Mouse (Mus musculus) limb, embryonic 10.5 days (tissue): ENCODE results near the gene Phldb2. TPM values are rescaled to one million over a fixed set of nuclear protein-coding genes. Genes with fewer than 3 reads are reported as not detected.

Source experiments
- DNase-seq: peaks from one replicate; pipeline ENCODE4 v3.0.0-alpha.2; 2017; ENCODE audit warnings: low spot score
- H3K27ac ChIP-seq: fragments of 300-500 bp; sonication (generic); 2 replicates; pipeline ENCODE4 v1.5.1; 2016; ENCODE audit warnings: mild to moderate bottlenecking
- H3K27me3 ChIP-seq: fragments of 300-500 bp; sonication (generic); 2 replicates; pipeline ENCODE4 v1.6.1; 2016; ENCODE audit warnings: low read depth, mild to moderate bottlenecking; ENCODE audit not compliant: poor library complexity, severe bottlenecking
- H3K36me3 ChIP-seq: fragments of 300-500 bp; sonication (generic); 2 replicates; pipeline ENCODE4 v1.6.1; 2016; ENCODE audit warnings: mild to moderate bottlenecking, moderate library complexity
- H3K4me1 ChIP-seq: fragments of 300-500 bp; sonication (generic); 2 replicates; pipeline ENCODE4 v1.6.1; 2016
- H3K4me3 ChIP-seq: fragments of 300-500 bp; sonication (generic); 2 replicates; pipeline ENCODE4 v1.5.1; 2016; ENCODE audit warnings: mild to moderate bottlenecking, moderate library complexity
- H3K9me3 ChIP-seq: fragments of 300-500 bp; sonication (generic); replicated peaks from 2 replicates; pipeline ENCODE4 v1.6.1; 2016; ENCODE audit warnings: mild to moderate bottlenecking
- WGBS: fragments of 180-500 bp; shearing (Covaris S2); methylation state at CpG from one replicate; pipeline ENCODE4 v1.1.7; 2016; 5-methylcytosine and 5-hydroxymethylcytosine counted together
- polyA plus RNA-seq: library from polyadenylated mRNA; unstranded; fragments of >200 nt; fragmentation: Nextera tagmentation; extraction: Ambion mirVana; gene quantifications from 2 replicates; pipeline ENCODE4 v1.2.1, GENCODE M21; 2016

Phldb2 gene
- polyA plus RNA-seq, 1 experiment from 2014 or later = 50.2 TPM

DNA sequence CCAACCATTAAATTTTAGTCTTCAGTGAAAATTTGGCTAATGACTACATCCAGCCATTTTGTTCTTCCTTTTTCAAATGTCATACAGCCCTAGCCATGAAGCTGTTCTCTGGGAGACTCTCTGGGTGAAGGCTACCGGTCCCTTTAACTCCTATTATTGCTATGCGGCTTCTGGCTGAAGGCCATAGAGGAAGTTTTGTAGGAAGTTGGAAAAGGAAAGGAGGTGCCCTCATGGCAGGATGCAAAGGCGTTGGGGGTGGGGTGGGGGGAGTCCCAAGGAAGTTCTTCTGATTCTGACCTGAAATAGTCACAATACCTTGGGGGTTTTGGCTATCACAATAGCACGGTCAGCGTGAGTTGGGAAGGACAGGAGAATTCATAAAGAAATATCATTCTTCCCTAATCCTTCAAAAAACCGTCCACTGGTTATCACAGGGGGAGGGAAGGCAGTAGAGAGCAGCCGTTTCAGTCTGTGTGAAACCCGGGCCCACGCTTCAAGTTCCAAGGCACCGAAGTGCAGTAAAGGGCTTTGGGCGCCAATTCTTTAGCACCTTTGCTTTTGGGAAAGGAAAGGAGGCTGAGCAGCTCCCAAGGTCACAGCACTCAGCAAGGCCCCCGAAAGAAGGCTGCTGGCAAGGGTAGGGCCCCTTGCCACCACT is 195.8 kb downstream of the Phldb2 start:
- DNase-seq = no peak
- WGBS = 92% methylated on average over 12 of the region's 12 CpGs
- Histone ChIP-seq H3K27ac (peak overlapping the region; percentile 53; the same call in 1 of the 2 replicates), H3K27me3 (no peaks in the 10 kb centered on the region), H3K4me3 (no peak overlapping the region), H3K4me1 (no peaks in the 10 kb centered on the region), H3K9me3 (no peaks in the 10 kb centered on the region), H3K36me3 (peaks cover 45% of the 10 kb centered on the region)

DNA sequence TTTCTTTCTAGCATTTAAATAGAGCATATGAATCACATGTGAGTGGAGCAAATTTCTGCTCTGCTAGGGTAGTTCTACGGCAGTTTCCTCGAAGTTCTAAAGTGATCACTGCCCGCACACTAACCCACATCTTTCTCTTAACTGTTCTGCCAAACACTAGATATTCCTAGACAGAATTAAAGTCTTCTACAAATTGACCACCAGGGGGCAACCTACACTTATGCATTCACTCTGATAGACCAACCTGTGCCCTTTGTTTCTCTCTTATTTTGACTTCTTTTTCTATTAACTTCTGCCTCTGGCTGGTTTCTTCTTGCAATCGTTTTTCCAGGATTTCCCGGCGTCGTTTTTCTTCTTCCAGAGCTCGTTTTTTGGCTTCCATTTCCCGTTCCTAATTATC is 196.5 kb downstream of the Phldb2 start:
- Histone ChIP-seq H3K36me3 (peaks cover 47% of the 10 kb centered on the region), H3K27me3 (no peaks in the 10 kb centered on the region), H3K4me1 (no peaks in the 10 kb centered on the region), H3K9me3 (no peaks in the 10 kb centered on the region), H3K27ac (no peak overlapping the region), H3K4me3 (no peak overlapping the region)
- DNase-seq = no peak
- WGBS = 49% methylated on average over 9 of the region's 9 CpGs

DNA sequence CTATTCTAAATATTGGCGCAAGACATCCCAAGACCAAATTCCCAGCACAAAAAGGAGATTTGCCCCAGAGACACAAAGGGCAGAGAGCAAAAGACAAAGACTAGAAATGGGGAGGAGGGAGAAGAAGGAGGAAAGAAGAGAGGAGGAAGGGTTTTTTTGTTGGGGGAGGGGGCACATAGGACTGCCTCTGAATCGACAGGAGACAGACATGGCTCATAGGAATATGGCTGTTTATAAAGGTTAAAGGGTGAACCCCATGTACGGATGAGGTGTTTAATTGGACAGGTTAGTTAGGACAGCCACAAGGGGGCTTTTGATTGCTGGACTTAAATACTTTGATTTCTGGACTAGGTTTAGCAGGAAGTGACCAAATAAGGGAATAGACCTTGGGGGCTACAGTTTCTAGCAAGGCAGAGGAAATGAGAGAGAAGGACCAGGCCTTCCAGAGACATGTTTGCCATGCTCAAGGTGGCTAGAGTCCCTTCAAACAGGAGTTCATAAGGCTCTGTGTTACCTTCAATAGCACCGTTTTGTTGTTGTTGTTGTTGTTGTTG is 209.7 kb downstream of the Phldb2 start:
- H3K9me3 ChIP-seq = no peaks in the 10 kb centered on the region
- H3K27ac ChIP-seq = peak overlapping the region; percentile 96
- H3K4me3 ChIP-seq = peak overlapping the region; percentile 78; the same call in 1 of the 2 replicates
- H3K4me1 ChIP-seq = peaks cover 19% of the 10 kb centered on the region
- DNase-seq = no peak
- no peaks in the 10 kb centered on the region for H3K27me3 ChIP-seq
- peaks cover 22% of the 10 kb centered on the region for H3K36me3 ChIP-seq
- WGBS = 69% methylated on average over 4 of the region's 4 CpGs

DNA sequence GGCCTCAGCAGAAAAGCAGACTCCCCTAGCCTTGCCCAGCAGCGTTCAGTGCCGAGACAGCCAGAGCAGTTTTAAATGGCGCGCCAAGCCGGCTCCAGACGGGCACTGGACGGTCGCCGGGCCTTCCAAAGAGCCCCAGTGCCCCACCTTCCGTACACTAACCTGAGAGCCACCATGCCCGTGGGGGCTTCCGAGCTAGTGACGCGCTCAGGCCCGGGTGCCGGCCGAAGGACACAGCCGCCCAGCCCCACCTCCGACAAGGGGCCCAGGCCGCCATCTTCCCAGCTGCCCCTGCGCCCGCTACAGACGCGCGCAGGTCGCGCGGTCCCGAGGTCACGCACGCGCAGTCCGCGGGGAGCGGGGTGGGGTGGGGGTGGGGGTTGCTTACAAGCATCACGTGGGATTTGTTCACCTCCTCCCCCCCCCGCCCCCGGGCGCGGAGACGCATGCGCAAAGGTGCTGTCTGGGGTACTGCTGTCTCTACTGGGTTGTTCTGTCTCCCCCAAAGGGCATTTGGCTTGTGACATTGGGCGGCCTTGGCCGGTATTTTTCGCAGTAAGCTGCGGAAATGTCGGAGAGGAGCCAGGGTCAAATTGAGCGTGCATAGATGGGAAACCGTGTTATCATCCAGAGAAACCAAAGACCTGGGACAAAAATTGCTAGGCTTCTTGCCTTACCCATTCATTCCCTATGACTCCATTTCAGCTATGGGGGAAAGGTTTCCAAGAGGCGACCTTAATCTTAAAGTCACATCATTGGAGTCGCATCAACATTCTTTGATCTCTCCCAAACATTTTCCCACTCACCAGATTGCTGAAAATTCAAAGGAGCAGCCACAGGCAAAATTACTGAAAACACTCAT is 210.6 kb downstream of the Phldb2 start, which contains the start of gene Abhd10:
Abhd10 (minus strand) TSS at position 341 of the 862 bp plus-strand sequence.
- Histone ChIP-seq H3K27ac (peak within 1 kb of the TSS; percentile 96), H3K9me3 (no peaks in the 10 kb centered on the region), H3K4me3 (peak within 1 kb of the TSS; percentile 78), H3K4me1 (peaks cover 19% of the 10 kb centered on the region), H3K36me3 (peaks cover 20% of the 10 kb centered on the region), H3K27me3 (no peaks in the 10 kb centered on the region)
- under 1% methylated on average over 51 of the region's 51 CpGs for WGBS
- peak; percentile 99 for DNase-seq

DNA sequence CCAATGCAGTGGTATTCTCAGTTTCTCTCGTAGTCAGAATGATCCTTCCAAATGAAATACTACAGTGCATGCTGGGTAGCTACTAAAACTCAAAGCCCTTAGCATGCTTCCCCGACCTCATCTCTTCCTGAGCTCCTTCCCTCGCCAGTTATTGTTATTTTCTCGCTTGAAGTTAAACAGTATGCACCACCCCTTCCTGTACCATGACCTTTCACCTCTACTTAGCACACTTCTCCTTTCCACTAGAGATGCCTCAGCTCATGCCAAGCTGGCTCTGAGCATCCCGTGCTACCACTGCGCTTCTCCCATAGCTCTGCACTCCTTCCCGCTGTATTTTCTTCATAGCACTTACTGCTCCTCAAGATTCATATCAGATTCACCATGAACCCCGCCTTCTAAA is 215.5 kb downstream of the Phldb2 start:
- H3K36me3 ChIP-seq = peaks cover 62% of the 10 kb centered on the region
- no peak overlapping the region for H3K4me3 ChIP-seq
- no peaks in the 10 kb centered on the region for H3K9me3 ChIP-seq
- no peak overlapping the region for H3K27ac ChIP-seq
- WGBS = 91% methylated on average over 8 of the region's 8 CpGs
- H3K27me3 ChIP-seq = no peaks in the 10 kb centered on the region
- DNase-seq = no peak
- peaks cover 11% of the 10 kb centered on the region for H3K4me1 ChIP-seq

DNA sequence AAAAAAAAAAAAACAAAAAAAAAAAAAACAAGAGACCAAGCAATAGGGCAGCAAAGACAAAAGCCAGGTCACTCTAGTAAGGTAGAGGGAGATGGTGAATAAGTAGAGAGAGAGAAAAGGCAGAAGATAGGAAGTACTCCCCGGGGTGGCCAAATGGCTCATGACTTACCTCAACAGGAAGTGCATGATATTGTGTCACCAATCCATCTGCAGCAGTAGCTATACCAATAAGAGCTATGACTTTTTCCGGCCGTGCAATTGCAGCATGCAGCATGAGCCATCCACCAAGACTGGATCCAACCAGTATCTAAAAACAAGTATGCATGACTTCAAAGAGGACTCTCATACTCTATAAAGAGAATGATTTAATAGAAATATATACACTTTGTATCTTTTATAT is 216.7 kb downstream of the Phldb2 start:
- Histone ChIP-seq H3K9me3 (no peaks in the 10 kb centered on the region), H3K4me3 (no peak overlapping the region), H3K4me1 (peaks cover 10% of the 10 kb centered on the region), H3K27ac (no peak overlapping the region), H3K27me3 (no peaks in the 10 kb centered on the region), H3K36me3 (peaks cover 73% of the 10 kb centered on the region)
- WGBS = 95% methylated on average over 3 of the region's 3 CpGs
- no peak for DNase-seq

DNA sequence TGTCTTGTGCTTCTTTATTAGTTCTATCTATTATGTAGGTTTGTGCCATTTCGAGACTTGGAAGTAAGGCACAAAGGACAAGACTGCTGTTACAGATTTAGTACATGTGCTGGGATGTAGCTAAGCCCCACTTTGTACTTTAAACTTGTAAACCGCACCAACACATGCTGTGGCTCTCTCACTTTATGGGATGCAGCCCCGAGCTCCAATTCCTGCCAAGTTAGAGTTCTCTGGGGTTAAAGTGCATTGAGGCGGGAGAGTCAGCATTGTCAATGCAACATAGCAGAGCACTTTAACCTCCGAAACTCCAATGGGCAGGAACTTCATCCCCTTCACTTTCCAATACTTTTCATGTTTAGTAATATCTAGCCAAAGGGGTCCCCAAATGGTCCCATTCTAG is 224.2 kb downstream of the Phldb2 start:
- H3K4me1 ChIP-seq = peaks cover 8% of the 10 kb centered on the region
- no peak for DNase-seq
- peaks cover 58% of the 10 kb centered on the region for H3K36me3 ChIP-seq
- no peaks in the 10 kb centered on the region for H3K27me3 ChIP-seq
- no peak overlapping the region for H3K4me3 ChIP-seq
- WGBS = 90% methylated on average over 5 of the region's 5 CpGs
- no peaks in the 10 kb centered on the region for H3K9me3 ChIP-seq
- no peak overlapping the region for H3K27ac ChIP-seq

DNA sequence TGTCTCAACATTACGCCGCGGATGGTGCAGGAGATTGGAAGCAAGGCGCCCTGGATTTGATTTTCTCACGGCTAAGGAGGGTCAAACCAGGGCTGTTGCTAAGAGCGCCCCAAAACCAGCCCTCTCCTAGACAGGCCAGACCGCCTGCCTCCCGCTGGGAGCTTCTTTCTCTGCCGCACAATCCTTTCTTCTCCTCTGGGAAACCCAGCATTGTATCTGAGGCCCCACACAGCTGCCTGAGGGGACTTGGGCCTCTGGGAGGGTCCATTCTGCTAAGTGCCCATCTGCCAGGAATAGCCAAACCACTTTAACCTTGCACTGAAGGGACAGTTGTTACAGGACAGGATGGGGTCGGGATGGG is 228.7 kb downstream of the Phldb2 start:
- H3K9me3 ChIP-seq = no peaks in the 10 kb centered on the region
- DNase-seq = no peak
- peak overlapping the region; percentile 55 for H3K4me3 ChIP-seq
- H3K27me3 ChIP-seq = no peaks in the 10 kb centered on the region
- WGBS = under 1% methylated on average over 10 of the region's 10 CpGs
- peak overlapping the region; percentile 86 for H3K27ac ChIP-seq
- H3K36me3 ChIP-seq = peaks cover 28% of the 10 kb centered on the region
- peaks cover 25% of the 10 kb centered on the region for H3K4me1 ChIP-seq

DNA sequence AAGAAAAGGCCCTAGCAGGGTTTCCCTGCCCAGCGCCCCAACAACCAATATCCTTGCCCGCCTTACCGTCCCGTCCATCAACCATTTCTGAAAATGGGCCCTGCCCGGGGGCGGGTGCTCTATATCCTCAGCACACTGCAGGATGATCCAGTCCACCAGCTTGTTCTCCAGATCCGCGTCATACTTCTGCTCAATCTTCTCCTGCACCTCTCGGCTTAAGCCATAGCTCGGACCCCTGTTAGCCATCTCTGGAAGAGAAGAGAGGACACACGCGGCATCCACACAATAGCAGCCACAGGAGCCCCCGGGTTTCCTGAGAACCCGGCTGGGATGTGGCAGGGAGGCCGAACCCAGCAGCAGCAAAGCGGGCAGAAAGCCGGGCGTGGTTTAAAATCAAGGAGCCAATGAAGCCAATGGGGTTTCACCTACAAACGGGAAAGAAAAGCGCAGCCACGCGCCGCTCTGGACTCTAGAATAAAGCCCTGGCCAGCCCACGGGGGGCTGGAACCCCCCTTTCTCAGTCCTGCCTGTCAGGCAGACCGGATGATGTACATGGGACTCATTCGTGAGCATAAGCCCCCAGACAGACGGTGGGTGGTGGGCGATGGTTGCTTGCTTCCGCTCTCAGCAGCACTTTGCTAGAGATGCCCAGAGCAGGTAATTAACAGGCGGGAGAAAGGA is 229.2 kb downstream of the Phldb2 start, which contains the start of gene Tagln3:
Tagln3 (minus strand) TSS at position 548 of the 681 bp plus-strand sequence.
- peak within 1 kb of the TSS; percentile 86 for H3K27ac ChIP-seq
- peaks cover 25% of the 10 kb centered on the region for H3K4me1 ChIP-seq
- peak; percentile 76 for DNase-seq
- peak within 1 kb of the TSS; percentile 55 for H3K4me3 ChIP-seq
- H3K9me3 ChIP-seq = no peaks in the 10 kb centered on the region
- no peaks in the 10 kb centered on the region for H3K27me3 ChIP-seq
- under 1% methylated on average over 30 of the region's 30 CpGs for WGBS
- H3K36me3 ChIP-seq = peaks cover 28% of the 10 kb centered on the region

DNA sequence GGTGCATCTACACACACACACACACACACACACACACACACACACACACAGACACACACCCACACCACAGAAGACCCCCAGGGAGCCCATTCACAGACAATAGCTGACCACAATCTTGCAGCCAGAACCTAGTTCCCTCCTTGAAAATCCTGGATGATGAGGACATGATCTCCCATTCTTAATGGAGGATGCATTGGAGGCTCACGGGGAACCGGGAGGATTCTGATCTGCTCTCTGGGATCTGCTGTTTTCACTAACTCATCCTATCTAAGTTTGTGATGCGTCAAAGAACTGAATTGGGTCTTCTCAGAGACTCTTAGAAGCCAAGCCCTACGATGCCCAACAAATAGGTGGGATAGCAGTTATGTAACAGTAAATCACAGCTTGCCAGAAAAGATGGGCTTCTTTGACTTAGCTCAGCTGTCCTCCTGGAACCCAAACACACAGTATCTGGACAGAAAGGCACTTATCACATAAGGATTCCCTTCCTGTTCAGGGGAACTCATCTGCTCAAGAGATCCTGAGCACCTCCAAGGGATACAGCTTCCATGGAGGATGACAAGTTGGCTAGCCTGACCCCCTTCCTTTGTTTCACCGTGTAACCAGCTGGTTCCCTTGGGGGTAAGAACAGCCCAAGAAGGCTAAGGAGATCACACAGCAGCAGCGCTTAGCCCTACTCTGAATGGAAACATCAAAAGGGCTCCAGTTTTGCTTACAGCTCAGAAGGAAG is 230.1 kb downstream of the Phldb2 start:
- 60% methylated on average over 6 of the region's 6 CpGs for WGBS
- H3K4me1 ChIP-seq = peaks cover 25% of the 10 kb centered on the region
- no peaks in the 10 kb centered on the region for H3K9me3 ChIP-seq
- H3K36me3 ChIP-seq = peaks cover 30% of the 10 kb centered on the region
- DNase-seq = peak; percentile 40
- H3K27ac ChIP-seq = peak overlapping the region; percentile 86
- peak overlapping the region; percentile 55 for H3K4me3 ChIP-seq
- H3K27me3 ChIP-seq = no peaks in the 10 kb centered on the region

DNA sequence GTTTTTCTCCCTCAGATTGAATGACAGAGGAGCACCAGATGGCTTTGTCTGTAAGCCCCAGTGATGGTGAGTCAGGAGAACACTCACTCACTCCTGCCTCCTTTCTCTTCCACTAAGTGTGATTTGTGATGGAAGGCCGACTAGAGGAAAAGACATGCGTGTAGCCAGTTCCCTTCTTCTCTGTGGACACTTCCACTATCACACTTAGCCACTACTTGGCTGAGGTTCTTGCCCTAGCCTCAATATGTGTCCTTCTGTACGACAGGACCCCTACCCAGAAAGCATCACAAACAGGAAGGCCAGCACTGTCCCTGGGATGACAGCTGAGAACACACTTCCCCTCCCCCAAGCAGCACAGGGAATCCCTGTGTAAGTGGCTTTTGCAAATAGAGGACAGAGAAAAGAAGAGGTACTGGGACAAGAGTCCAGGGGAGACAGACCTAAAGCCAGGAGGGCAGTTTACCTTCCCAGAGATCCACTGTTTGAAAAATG is 230.9 kb downstream of the Phldb2 start:
- H3K36me3 ChIP-seq = peaks cover 32% of the 10 kb centered on the region
- no peak overlapping the region for H3K27ac ChIP-seq
- H3K4me1 ChIP-seq = peaks cover 25% of the 10 kb centered on the region
- 79% methylated on average over 3 of the region's 3 CpGs for WGBS
- DNase-seq = no peak
- no peak overlapping the region for H3K4me3 ChIP-seq
- no peaks in the 10 kb centered on the region for H3K9me3 ChIP-seq
- no peaks in the 10 kb centered on the region for H3K27me3 ChIP-seq

DNA sequence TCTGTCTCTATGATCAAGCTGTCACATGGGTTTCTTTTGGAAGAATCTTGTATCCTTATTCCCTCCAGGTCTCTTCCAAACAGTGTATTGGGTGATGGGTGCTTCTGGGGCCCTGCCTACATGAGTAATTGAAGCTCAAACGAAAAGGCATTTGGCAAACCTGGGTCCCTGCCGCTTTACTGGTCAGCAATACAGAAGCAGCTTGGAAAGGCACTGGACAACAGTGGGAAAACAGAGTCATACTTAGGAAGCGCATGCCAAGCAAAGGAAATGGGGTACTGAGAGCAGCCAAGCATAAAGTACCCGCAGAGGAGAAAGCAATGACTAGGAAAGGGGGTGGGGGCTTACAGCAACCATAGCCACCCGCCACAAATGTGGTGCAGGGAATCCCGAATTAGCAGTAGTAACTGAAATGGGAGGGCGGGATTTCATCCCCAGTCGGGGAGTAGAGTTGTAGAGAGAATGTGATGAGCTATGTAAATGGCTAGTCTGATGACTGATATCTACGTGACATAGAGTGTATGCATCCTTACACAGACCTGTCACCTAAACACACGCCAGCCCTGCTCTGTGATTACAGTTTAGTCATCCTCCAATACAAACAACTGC is 233.3 kb downstream of the Phldb2 start:
- peaks cover 49% of the 10 kb centered on the region for H3K36me3 ChIP-seq
- peaks cover 25% of the 10 kb centered on the region for H3K4me1 ChIP-seq
- WGBS = 88% methylated on average over 10 of the region's 10 CpGs
- no peaks in the 10 kb centered on the region for H3K27me3 ChIP-seq
- H3K4me3 ChIP-seq = no peak overlapping the region
- no peak overlapping the region for H3K27ac ChIP-seq
- DNase-seq = no peak
- H3K9me3 ChIP-seq = no peaks in the 10 kb centered on the region
